ENCODE assay signal across 27 mouse cellular contexts in the genomic region with DNA sequence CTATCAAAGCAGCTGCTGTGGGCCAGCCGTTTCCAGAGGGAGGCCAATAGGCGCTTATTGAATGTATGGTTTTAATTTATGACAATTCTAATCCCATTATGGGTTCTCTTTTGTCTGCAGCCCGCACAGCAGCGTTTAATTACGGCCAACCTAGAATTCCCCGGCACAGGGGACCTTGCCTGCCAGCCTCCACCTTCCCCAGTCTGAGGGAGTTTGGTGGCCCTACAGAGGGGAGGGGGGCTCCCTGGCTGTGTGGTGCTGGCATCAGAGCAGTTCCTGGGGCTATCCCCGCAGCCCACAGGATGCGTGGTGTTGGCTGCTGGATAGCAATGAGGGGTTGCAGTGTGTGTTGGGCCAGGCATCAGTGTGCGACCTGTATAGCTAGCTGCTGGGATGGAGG. TPM values are rescaled to one million over a fixed set of nuclear protein-coding genes. Genes with fewer than 3 reads are reported as not detected.
DNase-seq lines count a peak whose midpoint lies in the region; ATAC-seq lines count a peak whose summit lies in the region.
"Had no signal": no experiment of that assay in that cellular context is flagged by ENCODE, and none has a peak within 500 bp of the region (broad histone marks: within the 10 kb centered on the region; RNA-seq: fewer than 3 reads in every experiment).

No protein-coding gene starts in this region.

- no peak for DNase-seq in forebrain, embryonic 11.5 days (ENCODE audit: low spot score)
- DNase-seq in midbrain, embryonic 11.5 days (ENCODE audit: low spot score, missing footprints), result no peak
- DNase-seq in embryonic facial prominence, embryonic 10.5 days (ENCODE audit: low spot score), result peak; percentile 57
- no peak for DNase-seq in gastrocnemius, adult 18-20 months (ENCODE audit: low spot score)
- DNase-seq in kidney, postnatal 25 days, result no peak
- DNase-seq: adrenal gland, postnatal 25 days; cerebellum, adult 8-10 months; cerebellum, postnatal 36 days; forebrain, postnatal 0 days; gastrocnemius, postnatal 36 days; heart, postnatal 36 days; kidney, adult 9 months; kidney, postnatal 36 days; layer of hippocampus, postnatal 36 days; liver, embryonic 13.5 days; lung, adult 2 months; lung, postnatal 14 days; thymus, adult 18-20 months; thymus, postnatal 4 days had no signal

- 21% methylated on average over 9 of the region's 9 CpGs for WGBS in forebrain, embryonic 12.5 days
- WGBS in forebrain, embryonic 11.5 days, result 30% methylated on average over 9 of the region's 9 CpGs
- 36% methylated on average over 9 of the region's 9 CpGs for WGBS in midbrain, embryonic 11.5 days
- 17% methylated on average over 9 of the region's 9 CpGs for WGBS in midbrain, embryonic 16.5 days
- 35% methylated on average over 9 of the region's 9 CpGs for WGBS in embryonic facial prominence, embryonic 10.5 days
- 19% methylated on average over 9 of the region's 9 CpGs for WGBS in limb, embryonic 12.5 days

- H3K9ac ChIP-seq in forebrain, embryonic 12.5 days, result 0 out of 2 replicates have a peak overlapping the region, but pooled peaks have one; percentile 21
- H3K9ac ChIP-seq in forebrain, embryonic 11.5 days (ENCODE audit: low read length), result no peak overlapping the region
- no peak overlapping the region for H3K9ac ChIP-seq in midbrain, embryonic 11.5 days (ENCODE audit: low read length)
- H3K9ac ChIP-seq in midbrain, embryonic 16.5 days (ENCODE audit: low read depth, low read length), result no peak overlapping the region
- H3K9ac ChIP-seq in limb, embryonic 12.5 days (replicated peaks), result no peak overlapping the region
- H3K9ac ChIP-seq: forebrain, postnatal 0 days; intestine, embryonic 15.5 days; liver, embryonic 13.5 days; stomach, embryonic 15.5 days had no signal

- H3K27ac ChIP-seq in forebrain, embryonic 12.5 days, result no peak overlapping the region
- H3K27ac ChIP-seq in forebrain, embryonic 11.5 days (ENCODE audit: low read depth, low read length), result no peak overlapping the region
- H3K27ac ChIP-seq in midbrain, embryonic 11.5 days (ENCODE audit: low read depth, low read length), result no peak overlapping the region
- H3K27ac ChIP-seq in midbrain, embryonic 16.5 days (ENCODE audit: low read length), result no peak overlapping the region
- H3K27ac ChIP-seq in embryonic facial prominence, embryonic 10.5 days (replicated peaks), result no peak overlapping the region
- H3K27ac ChIP-seq in limb, embryonic 12.5 days, result 0 out of 2 replicates have a peak overlapping the region, but pooled peaks have one; percentile 29
- H3K27ac ChIP-seq: intestine, embryonic 15.5 days; liver, embryonic 13.5 days; stomach, embryonic 15.5 days had no signal

- H3K4me1 ChIP-seq in forebrain, embryonic 12.5 days, result peaks cover 13% of the 10 kb centered on the region
- peaks cover 5% of the 10 kb centered on the region; the same call in 1 of the 2 replicates for H3K4me1 ChIP-seq in forebrain, embryonic 11.5 days (replicated peaks; ENCODE audit: control insufficient read depth, insufficient read depth, low read length)
- H3K4me1 ChIP-seq in midbrain, embryonic 11.5 days (ENCODE audit: control insufficient read depth, insufficient read depth, low read length), result no peaks in the 10 kb centered on the region; the same call in 1 of the 2 replicates
- peaks cover 4% of the 10 kb centered on the region; the same call in 1 of the 2 replicates for H3K4me1 ChIP-seq in midbrain, embryonic 16.5 days (ENCODE audit: control insufficient read depth, insufficient read depth, low read length)
- H3K4me1 ChIP-seq in embryonic facial prominence, embryonic 10.5 days, result peaks cover 20% of the 10 kb centered on the region
- H3K4me1 ChIP-seq in limb, embryonic 12.5 days (replicated peaks), result peaks cover 19% of the 10 kb centered on the region
- H3K4me1 ChIP-seq: intestine, embryonic 15.5 days; stomach, embryonic 15.5 days had no signal

- no peaks in the 10 kb centered on the region for H3K36me3 ChIP-seq in forebrain, embryonic 12.5 days (replicated peaks)
- H3K36me3 ChIP-seq in forebrain, embryonic 11.5 days (ENCODE audit: control insufficient read depth, insufficient read depth, low read length), result no peaks in the 10 kb centered on the region
- no peaks in the 10 kb centered on the region for H3K36me3 ChIP-seq in midbrain, embryonic 11.5 days (ENCODE audit: control insufficient read depth, insufficient read depth, low read length)
- no peaks in the 10 kb centered on the region for H3K36me3 ChIP-seq in midbrain, embryonic 16.5 days (ENCODE audit: control insufficient read depth, insufficient read depth, low read length)
- no peaks in the 10 kb centered on the region for H3K36me3 ChIP-seq in embryonic facial prominence, embryonic 10.5 days (replicated peaks)
- no peaks in the 10 kb centered on the region for H3K36me3 ChIP-seq in limb, embryonic 12.5 days
- H3K36me3 ChIP-seq: intestine, embryonic 15.5 days; liver, embryonic 13.5 days; stomach, embryonic 15.5 days had no signal

- no peak overlapping the region for H3K4me2 ChIP-seq in forebrain, embryonic 12.5 days
- no peak overlapping the region for H3K4me2 ChIP-seq in forebrain, embryonic 11.5 days (ENCODE audit: low read depth, low read length, severe bottlenecking)
- no peak overlapping the region for H3K4me2 ChIP-seq in midbrain, embryonic 11.5 days
- H3K4me2 ChIP-seq in midbrain, embryonic 16.5 days (ENCODE audit: low read length), result no peak overlapping the region
- no peak overlapping the region for H3K4me2 ChIP-seq in limb, embryonic 12.5 days
- H3K4me2 ChIP-seq: intestine, embryonic 15.5 days; liver, embryonic 13.5 days; stomach, embryonic 15.5 days had no signal

- peaks cover 49% of the 10 kb centered on the region for H3K27me3 ChIP-seq in forebrain, embryonic 12.5 days
- 0 out of 2 replicates have a peak, but pooled peaks cover 2% of the 10 kb centered on the region for H3K27me3 ChIP-seq in forebrain, embryonic 11.5 days (ENCODE audit: control insufficient read depth, insufficient read depth, low read length)
- H3K27me3 ChIP-seq in midbrain, embryonic 11.5 days (ENCODE audit: control insufficient read depth, insufficient read depth, low read length), result no peaks in the 10 kb centered on the region
- H3K27me3 ChIP-seq in midbrain, embryonic 16.5 days (ENCODE audit: control insufficient read depth, insufficient read depth, low read depth, low read length), result no peaks in the 10 kb centered on the region
- peaks cover 22% of the 10 kb centered on the region for H3K27me3 ChIP-seq in embryonic facial prominence, embryonic 10.5 days (replicated peaks; ENCODE audit: low read depth, poor library complexity, severe bottlenecking)
- H3K27me3 ChIP-seq in limb, embryonic 12.5 days, result peaks cover 18% of the 10 kb centered on the region; the same call in 1 of the 2 replicates

- ATAC-seq in forebrain, embryonic 12.5 days (ENCODE audit: low FRiP score), result no peak
- no peak for ATAC-seq in forebrain, embryonic 11.5 days (replicated peaks; ENCODE audit: low FRiP score)
- ATAC-seq in midbrain, embryonic 11.5 days (ENCODE audit: low FRiP score), result peak; percentile 57; the same call in 1 of the 2 replicates
- no peak for ATAC-seq in midbrain, embryonic 16.5 days
- 0 out of 2 replicates have a peak, but pooled peaks have one; percentile 39 for ATAC-seq in limb, embryonic 12.5 days (ENCODE audit: insufficient number of reproducible peaks, insufficient read depth, low FRiP score, low TSS enrichment, low read depth)
- ATAC-seq: forebrain, postnatal 0 days; intestine, embryonic 15.5 days had no signal

- H3K4me3 ChIP-seq in forebrain, embryonic 12.5 days (replicated peaks), result no peak overlapping the region
- H3K4me3 ChIP-seq in forebrain, embryonic 11.5 days (ENCODE audit: low read depth, low read length), result no peak overlapping the region
- H3K4me3 ChIP-seq in midbrain, embryonic 11.5 days (ENCODE audit: low read depth, low read length), result no peak overlapping the region
- H3K4me3 ChIP-seq in midbrain, embryonic 16.5 days (ENCODE audit: low read depth, low read length), result no peak overlapping the region
- H3K4me3 ChIP-seq in embryonic facial prominence, embryonic 10.5 days, result no peak overlapping the region
- no peak overlapping the region for H3K4me3 ChIP-seq in limb, embryonic 12.5 days (replicated peaks)
- H3K4me3 ChIP-seq: intestine, embryonic 15.5 days; liver, embryonic 13.5 days; stomach, embryonic 15.5 days had no signal

- no peaks in the 10 kb centered on the region for H3K9me3 ChIP-seq in forebrain, embryonic 12.5 days
- H3K9me3 ChIP-seq in forebrain, embryonic 11.5 days (ENCODE audit: control insufficient read depth, low read length), result no peaks in the 10 kb centered on the region
- no peaks in the 10 kb centered on the region for H3K9me3 ChIP-seq in midbrain, embryonic 11.5 days (ENCODE audit: control insufficient read depth, low read length)
- no peaks in the 10 kb centered on the region for H3K9me3 ChIP-seq in midbrain, embryonic 16.5 days (replicated peaks; ENCODE audit: control insufficient read depth, low read length, poor library complexity, severe bottlenecking)
- H3K9me3 ChIP-seq in embryonic facial prominence, embryonic 10.5 days, result no peaks in the 10 kb centered on the region
- H3K9me3 ChIP-seq in limb, embryonic 12.5 days, result no peaks in the 10 kb centered on the region
- H3K9me3 ChIP-seq: intestine, embryonic 15.5 days; liver, embryonic 13.5 days; stomach, embryonic 15.5 days had no signal

RNA-seq across cellular contexts. Expression of gene Fbxo2, which starts 24.1 kb away (rescaled TPM):
- 1.2 and 1.5 TPM in 2 replicates for polyA plus RNA-seq in forebrain, embryonic 12.5 days (2016; fragmentation: Nextera tagmentation; extraction: Ambion mirVana)
- 0.87 and 0.91 TPM in 2 replicates for polyA plus RNA-seq in forebrain, embryonic 11.5 days (2014; fragmentation: Nextera tagmentation; extraction: Ambion mirVana)
- 0.58 and 1.1 TPM in 2 replicates for polyA plus RNA-seq in midbrain, embryonic 11.5 days (2014; fragmentation: Nextera tagmentation; extraction: Ambion mirVana)
- polyA plus RNA-seq in midbrain, embryonic 16.5 days (2015; fragmentation: Nextera tagmentation; extraction: Ambion mirVana), result 5.6 and 9.4 TPM in 2 replicates
- 0.82 and 1.1 TPM in 2 replicates for polyA plus RNA-seq in embryonic facial prominence, embryonic 10.5 days (2016; fragmentation: Nextera tagmentation; extraction: Ambion mirVana)
- polyA plus RNA-seq in limb, embryonic 12.5 days (2016; fragmentation: Nextera tagmentation; extraction: Ambion mirVana), result 2.5 and 3.3 TPM in 2 replicates
- under 1 TPM; 0.18 to 0.28 TPM for total RNA-seq in gastrocnemius, adult 18-20 months (2021)
- total RNA-seq: gastrocnemius, postnatal 36 days; megakaryocyte progenitor cell, adult 5-6 weeks; monocyte, adult 5-6 weeks had no signal
- polyA plus RNA-seq: heart, embryonic 14.5 days had no signal

RNA-seq across cellular contexts. Expression of gene Fbxo44, which starts 24.3 kb away (rescaled TPM):
- polyA plus RNA-seq in forebrain, embryonic 12.5 days (2016; fragmentation: Nextera tagmentation; extraction: Ambion mirVana), result 57.5 and 60.5 TPM in 2 replicates
- 44.9 and 45.0 TPM in 2 replicates for polyA plus RNA-seq in forebrain, embryonic 11.5 days (2014; fragmentation: Nextera tagmentation; extraction: Ambion mirVana)
- polyA plus RNA-seq in midbrain, embryonic 11.5 days (2014; fragmentation: Nextera tagmentation; extraction: Ambion mirVana), result 65.3 and 71.4 TPM in 2 replicates
- polyA plus RNA-seq in midbrain, embryonic 16.5 days (2015; fragmentation: Nextera tagmentation; extraction: Ambion mirVana), result 90.1 and 102 TPM in 2 replicates
- polyA plus RNA-seq in embryonic facial prominence, embryonic 10.5 days (2016; fragmentation: Nextera tagmentation; extraction: Ambion mirVana), result 18.0 and 21.3 TPM in 2 replicates
- polyA plus RNA-seq in limb, embryonic 12.5 days (2016; fragmentation: Nextera tagmentation; extraction: Ambion mirVana), result 17.5 and 18.7 TPM in 2 replicates
- 1 to 10 TPM; 7.0 to 7.8 TPM for total RNA-seq in gastrocnemius, adult 18-20 months (2021)

RNA-seq across cellular contexts. Expression of gene Fbxo6, which starts 32.6 kb away (rescaled TPM):
- 14.9 and 16.4 TPM in 2 replicates for polyA plus RNA-seq in forebrain, embryonic 12.5 days (2016; fragmentation: Nextera tagmentation; extraction: Ambion mirVana)
- 10.2 and 13.6 TPM in 2 replicates for polyA plus RNA-seq in forebrain, embryonic 11.5 days (2014; fragmentation: Nextera tagmentation; extraction: Ambion mirVana)
- 13.1 and 14.2 TPM in 2 replicates for polyA plus RNA-seq in midbrain, embryonic 11.5 days (2014; fragmentation: Nextera tagmentation; extraction: Ambion mirVana)
- 18.5 and 23.8 TPM in 2 replicates for polyA plus RNA-seq in midbrain, embryonic 16.5 days (2015; fragmentation: Nextera tagmentation; extraction: Ambion mirVana)
- 8.3 and 10.6 TPM in 2 replicates for polyA plus RNA-seq in embryonic facial prominence, embryonic 10.5 days (2016; fragmentation: Nextera tagmentation; extraction: Ambion mirVana)
- 11.8 and 11.9 TPM in 2 replicates for polyA plus RNA-seq in limb, embryonic 12.5 days (2016; fragmentation: Nextera tagmentation; extraction: Ambion mirVana)
- total RNA-seq in gastrocnemius, adult 18-20 months (2021), result 10 to 100 TPM; 41.9 to 45.7 TPM

RNA-seq across cellular contexts. Expression of gene Draxin, which starts 54.1 kb away (rescaled TPM):
- polyA plus RNA-seq in forebrain, embryonic 12.5 days (2016; fragmentation: Nextera tagmentation; extraction: Ambion mirVana), result 6.4 and 8.0 TPM in 2 replicates
- 3.8 and 5.0 TPM in 2 replicates for polyA plus RNA-seq in forebrain, embryonic 11.5 days (2014; fragmentation: Nextera tagmentation; extraction: Ambion mirVana)
- polyA plus RNA-seq in midbrain, embryonic 11.5 days (2014; fragmentation: Nextera tagmentation; extraction: Ambion mirVana), result 11.5 and 12.7 TPM in 2 replicates
- 11.8 and 11.9 TPM in 2 replicates for polyA plus RNA-seq in midbrain, embryonic 16.5 days (2015; fragmentation: Nextera tagmentation; extraction: Ambion mirVana)
- 1.5 and 2.4 TPM in 2 replicates for polyA plus RNA-seq in embryonic facial prominence, embryonic 10.5 days (2016; fragmentation: Nextera tagmentation; extraction: Ambion mirVana)
- polyA plus RNA-seq in limb, embryonic 12.5 days (2016; fragmentation: Nextera tagmentation; extraction: Ambion mirVana), result 1.8 and 1.9 TPM in 2 replicates
- total RNA-seq in gastrocnemius, adult 18-20 months (2021), result under 1 TPM in 1 of 2 experiments, not detected in 1; 0.09 TPM
- total RNA-seq: megakaryocyte progenitor cell, adult 5-6 weeks had no signal
- polyA plus RNA-seq: heart, embryonic 14.5 days had no signal

RNA-seq across cellular contexts. Expression of gene Mad2l2, which starts 54.4 kb away (rescaled TPM):
- polyA plus RNA-seq in forebrain, embryonic 12.5 days (2016; fragmentation: Nextera tagmentation; extraction: Ambion mirVana), result 76.1 and 81.6 TPM in 2 replicates
- 68.5 and 75.0 TPM in 2 replicates for polyA plus RNA-seq in forebrain, embryonic 11.5 days (2014; fragmentation: Nextera tagmentation; extraction: Ambion mirVana)
- polyA plus RNA-seq in midbrain, embryonic 11.5 days (2014; fragmentation: Nextera tagmentation; extraction: Ambion mirVana), result 82.7 and 83.6 TPM in 2 replicates
- polyA plus RNA-seq in midbrain, embryonic 16.5 days (2015; fragmentation: Nextera tagmentation; extraction: Ambion mirVana), result 98.2 and 100 TPM in 2 replicates
- 63.3 and 67.3 TPM in 2 replicates for polyA plus RNA-seq in embryonic facial prominence, embryonic 10.5 days (2016; fragmentation: Nextera tagmentation; extraction: Ambion mirVana)
- polyA plus RNA-seq in limb, embryonic 12.5 days (2016; fragmentation: Nextera tagmentation; extraction: Ambion mirVana), result 104 and 107 TPM in 2 replicates
- total RNA-seq in gastrocnemius, adult 18-20 months (2021), result 10 to 100 TPM; 13.5 to 15.7 TPM

Comparison
In these comparisons a context has a peak if more than half of its experiments do, and no peak if none do; other contexts are left out.
1. ATAC-seq: peak in midbrain, embryonic 11.5 days (single experiment) and limb, embryonic 12.5 days (single experiment); none in forebrain, embryonic 12.5 days (single experiment), forebrain, embryonic 11.5 days (single experiment) and midbrain, embryonic 16.5 days (single experiment).